Mouse (Mus musculus) gastrocnemius, postnatal 10 days (tissue): ENCODE measurements around the gene Rnf113a1. TPM values are rescaled to one million over a fixed set of nuclear protein-coding genes. Genes with fewer than 3 reads are reported as not detected.
"Not testable (repeated sequence)": the region's sequence is repeated elsewhere in the genome, so short reads cannot be mapped to it uniquely, and the experiment has no call there.

Experiments
- DNase-seq: peaks from one replicate; pipeline ENCODE4 v3.0.0; 2021; ENCODE audit warnings: mixed read lengths
- long read RNA-seq, 2 experiments: library from polyadenylated mRNA; stranded (forward); transcript quantifications; one replicate each; pipeline ENCODE4 v2.0.0; 2021
- total RNA-seq, 2 experiments: library from RNA; stranded (reverse); gene quantifications; 2 replicates each; pipeline ENCODE4 v1.2.3; 2021

Rnf113a1 gene
- total RNA-seq: 1 to 10 TPM; 2.8 to 2.9 TPM
- long read RNA-seq, experiment 1, partial matches to known transcripts: 0 of 3 reads
- long read RNA-seq, experiment 1, other reads (novel, unspliced or antisense): 0 of 3 reads
- long read RNA-seq, experiment 2, partial matches to known transcripts: 0 of 3 reads
- long read RNA-seq, experiment 2, other reads (novel, unspliced or antisense): 0 of 3 reads

- DNase-seq: peak; percentile 76
These were observed at the start of gene Rnf113a1, which contains the start of gene Ndufa1 for GRCm38 (mm10) chrX:37191105-37191743. Rnf113a1 (plus strand) TSS chrX:37191245. Ndufa1 (minus strand) TSS chrX:37191163.

DNA sequence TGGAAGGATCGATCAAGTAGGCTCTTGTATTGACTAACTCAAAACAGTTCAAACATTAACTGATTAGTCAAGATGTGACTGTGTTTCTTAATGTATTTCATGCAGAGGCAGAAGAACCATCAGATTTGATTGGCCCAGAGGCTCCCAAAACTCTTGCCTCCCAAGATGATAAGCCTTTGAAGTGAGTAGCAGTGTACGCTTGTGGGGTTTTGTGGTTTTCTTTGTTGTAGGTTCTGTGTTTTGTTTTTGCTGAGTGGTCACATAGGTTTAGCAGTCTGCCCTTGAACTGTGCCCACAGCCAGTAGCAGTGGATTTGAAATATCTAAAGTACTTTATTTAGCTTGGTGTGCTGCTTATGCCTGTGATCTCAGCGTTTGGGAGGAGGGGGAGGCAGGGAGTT is 49.3 kb upstream of the Rnf113a1 start:
- no peak for DNase-seq

- not testable (repeated sequence) for DNase-seq
These were observed 46.5 kb upstream of the Rnf113a1 start for GRCm38 (mm10) chrX:37144498-37144897.

- DNase-seq: no peak
These were observed 46.1 kb upstream of the Rnf113a1 start for GRCm38 (mm10) chrX:37144954-37145353.

DNA sequence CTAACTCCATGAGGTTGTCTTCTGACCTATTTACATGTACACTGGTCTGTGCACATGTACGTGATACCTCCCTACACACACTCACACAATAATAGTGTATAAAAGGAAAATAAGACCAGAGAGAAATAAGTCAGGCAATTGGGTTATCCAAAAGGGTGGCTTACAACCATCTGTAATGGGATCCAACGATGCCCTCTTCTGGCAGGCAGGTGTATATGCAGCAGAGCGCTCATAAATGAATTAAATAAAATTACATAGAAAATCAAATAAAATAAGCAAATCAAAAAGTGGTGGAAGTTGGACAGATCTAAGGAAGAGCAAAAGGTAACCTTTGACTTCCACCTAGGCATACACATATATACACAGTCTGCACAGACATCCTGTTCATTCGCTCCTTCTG is 33.2 kb upstream of the Rnf113a1 start:
- DNase-seq: no peak

DNA sequence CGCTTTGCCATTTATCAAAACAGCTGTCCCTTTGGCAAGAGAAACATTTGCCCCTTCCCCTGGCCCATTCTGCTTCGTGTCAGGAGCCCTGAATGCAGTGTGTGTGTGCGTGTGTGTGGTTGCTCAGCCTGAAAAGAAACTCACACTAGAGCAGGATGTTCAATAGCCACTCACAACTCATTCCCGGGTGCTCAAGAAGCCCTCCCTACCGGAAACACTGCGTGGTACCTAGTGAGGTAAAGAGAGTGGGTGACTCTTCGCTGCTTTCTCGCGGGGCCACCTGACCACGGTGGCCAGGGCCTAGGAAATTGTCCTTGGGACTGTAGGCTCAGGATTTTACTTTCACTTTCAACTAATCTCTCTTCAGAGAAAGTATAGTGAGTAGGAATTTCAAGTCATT is 29.9 kb upstream of the Rnf113a1 start:
- no peak for DNase-seq

- DNase-seq: no peak
These were observed 27.9 kb upstream of the Rnf113a1 start for GRCm38 (mm10) chrX:37163115-37163514.

DNA sequence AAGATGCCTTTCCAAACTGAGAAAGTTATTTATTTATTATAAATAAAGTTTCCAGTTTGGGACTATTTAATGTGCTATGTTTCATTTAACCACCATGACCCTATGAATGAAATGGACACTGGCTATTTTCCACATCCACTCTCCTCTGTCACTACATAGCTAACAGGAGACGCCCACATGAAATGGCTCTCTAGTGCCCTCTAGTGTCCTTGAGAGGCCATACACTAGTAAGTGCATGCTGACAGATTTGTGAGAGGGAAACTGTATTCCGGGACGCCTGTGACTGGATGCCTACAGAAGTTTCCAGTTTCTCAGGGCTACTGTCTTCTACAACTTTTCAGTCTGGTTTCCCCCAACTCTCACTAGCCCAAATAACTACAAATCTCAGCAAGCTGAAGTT is 24.0 kb upstream of the Rnf113a1 start:
- no peak for DNase-seq

GRCm38 (mm10) chrX:37168742-37169141 is 22.3 kb upstream of the Rnf113a1 start, which contains the start of gene Akap14:
Akap14 (minus strand) TSS chrX:37168842.
- DNase-seq: no peak

DNA sequence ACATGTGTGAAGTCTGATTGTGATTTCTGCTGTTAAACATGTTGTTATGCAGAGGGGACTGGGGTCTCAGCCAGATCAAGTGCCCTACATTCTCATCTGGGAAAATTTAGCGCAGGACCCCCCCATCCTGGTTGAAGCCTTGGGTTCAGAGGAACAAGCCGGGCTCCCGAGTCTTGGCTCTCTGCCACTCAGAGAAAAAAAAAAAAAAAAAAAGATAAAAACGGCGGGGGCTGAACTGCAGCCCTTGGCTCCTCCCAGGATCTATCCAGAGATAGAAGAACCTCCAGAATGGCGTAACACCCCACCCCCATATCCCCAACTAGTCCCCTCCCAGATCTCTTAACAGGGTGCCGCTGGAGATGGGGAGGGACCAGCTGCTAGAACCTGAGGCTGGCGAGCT is 6.6 kb upstream of the Rnf113a1 start:
- DNase-seq: not testable (repeated sequence)

DNA sequence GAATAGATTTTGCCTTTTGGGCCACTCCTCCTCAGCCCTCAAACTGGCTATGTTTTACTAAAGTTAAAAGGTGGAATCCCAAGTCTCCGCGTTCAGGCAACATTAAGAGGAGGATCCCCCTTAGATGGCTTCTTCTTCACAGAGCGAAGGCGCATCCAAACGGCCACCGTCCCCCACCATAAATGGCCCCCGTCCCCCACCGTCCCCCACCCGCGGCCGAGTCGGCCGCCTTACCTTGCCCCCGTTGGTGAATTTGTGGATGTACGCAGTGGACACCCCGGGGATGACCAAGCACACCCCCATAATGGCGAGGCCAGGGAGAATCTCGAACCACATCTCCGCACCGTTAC is 315 bp upstream of the Rnf113a1 start:
- no peak for DNase-seq

DNA sequence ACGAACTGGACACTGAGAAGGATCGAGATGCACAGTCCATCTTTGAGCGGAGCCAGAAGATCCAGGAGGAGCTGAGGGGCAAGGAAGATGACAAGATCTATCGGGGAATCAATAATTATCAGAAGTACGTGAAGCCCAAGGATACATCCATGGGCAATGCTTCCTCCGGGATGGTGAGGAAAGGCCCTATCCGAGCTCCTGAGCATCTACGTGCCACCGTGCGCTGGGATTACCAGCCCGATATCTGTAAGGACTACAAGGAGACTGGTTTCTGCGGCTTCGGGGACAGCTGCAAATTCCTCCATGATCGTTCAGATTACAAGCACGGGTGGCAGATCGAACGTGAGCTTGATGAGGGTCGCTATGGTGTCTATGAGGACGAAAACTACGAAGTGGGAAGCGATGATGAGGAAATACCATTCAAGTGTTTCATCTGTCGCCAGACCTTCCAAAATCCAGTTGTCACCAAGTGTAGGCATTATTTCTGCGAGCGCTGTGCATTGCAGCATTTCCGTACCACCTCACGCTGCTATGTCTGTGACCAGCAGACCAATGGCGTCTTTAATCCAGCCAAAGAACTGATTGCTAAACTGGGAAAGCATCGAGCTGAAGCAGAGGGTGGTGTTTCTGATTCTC is 817 bp downstream of the Rnf113a1 start:
- no peak for DNase-seq

GRCm38 (mm10) chrX:37198676-37199075 is 7.6 kb downstream of the Rnf113a1 start:
- no peak for DNase-seq

GRCm38 (mm10) chrX:37210941-37211340 is 19.9 kb downstream of the Rnf113a1 start, which contains the start of gene Gm9:
Gm9 (minus strand) TSS chrX:37211041.
- DNase-seq: no peak

- not testable (repeated sequence) for DNase-seq
These were observed 31.1 kb downstream of the Rnf113a1 start, which contains the start of gene Rhox1 for GRCm38 (mm10) chrX:37222158-37222557. Rhox1 (minus strand) TSS chrX:37222258.

Other genes starting within 250 kb of the Rnf113a1 start
- 10 to 100 TPM; 10.7 to 13.5 TPM for gene Sept6, start 199.5 kb upstream of the Rnf113a1 start, total RNA-seq
- not detected for gene Sowahd, start 142.4 kb upstream of the Rnf113a1 start, total RNA-seq
- 100 to 1,000 TPM; 542 to 550 TPM for gene Rpl39, start 105.8 kb upstream of the Rnf113a1 start, total RNA-seq
- gene Upf3b, start 80.9 kb upstream of the Rnf113a1 start, total RNA-seq: 10 to 100 TPM in 1 of 2 experiments, 1 to 10 TPM in 1; 8.8 to 12.5 TPM
- gene Nkap, start 64.5 kb upstream of the Rnf113a1 start, total RNA-seq: 10 to 100 TPM in 1 of 2 experiments, 1 to 10 TPM in 1; 9.7 to 10.3 TPM
- not detected for gene Akap14, start 22.4 kb upstream of the Rnf113a1 start, total RNA-seq
- gene Ndufa1, start 82 bp upstream of the Rnf113a1 start, total RNA-seq: 100 to 1,000 TPM; 318 to 357 TPM
- not detected for gene Gm9, start 19.8 kb downstream of the Rnf113a1 start, total RNA-seq
- not detected for gene Rhox1, start 31.0 kb downstream of the Rnf113a1 start, total RNA-seq
- gene Rhox2a, start 53.7 kb downstream of the Rnf113a1 start, total RNA-seq: not detected
- gene Rhox3a, start 58.7 kb downstream of the Rnf113a1 start, total RNA-seq: not detected
- gene Rhox4a, start 74.1 kb downstream of the Rnf113a1 start, total RNA-seq: not detected
- not detected for gene Rhox3a2, start 188.8 kb downstream of the Rnf113a1 start, total RNA-seq
- gene Rhox4a2, start 199.6 kb downstream of the Rnf113a1 start, total RNA-seq: not detected
- not detected for gene Rhox2b, start 220.8 kb downstream of the Rnf113a1 start, total RNA-seq
- not detected for gene Rhox4b, start 241.2 kb downstream of the Rnf113a1 start, total RNA-seq